Mouse (Mus musculus): ENCODE measurements around the gene Zfp534.
"Not testable (repeated sequence)": the region's sequence is repeated elsewhere in the genome, so short reads cannot be mapped to it uniquely, and the experiment has no call there.

Gene Zfp534

DNA sequence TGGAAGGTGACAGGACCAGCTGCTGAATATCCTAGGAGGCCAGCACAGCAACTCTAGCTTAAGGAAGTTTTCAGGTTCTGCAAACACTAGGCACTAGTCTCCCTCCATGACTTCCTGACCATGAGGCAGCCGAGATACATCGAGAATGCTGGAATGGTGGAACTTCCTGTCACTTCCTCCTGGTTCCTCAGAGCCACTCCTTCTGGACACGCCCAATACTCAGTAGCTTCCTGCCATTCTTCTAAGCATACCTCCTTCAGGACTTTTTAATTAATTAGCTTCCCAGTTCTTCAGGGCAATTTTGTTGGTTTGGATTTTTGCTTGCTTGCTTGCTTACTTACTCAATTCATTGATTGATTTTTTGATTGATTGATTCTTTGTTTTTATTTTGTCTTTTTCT is at the start of gene Zfp534:
TSS of gene Zfp534 (minus strand) at position 101 of the 400 bp plus-strand sequence.
- not testable (repeated sequence) for DNase-seq (ENCODE audit: low read depth in 1 of 2, low spot score in 2 of 2)

DNA sequence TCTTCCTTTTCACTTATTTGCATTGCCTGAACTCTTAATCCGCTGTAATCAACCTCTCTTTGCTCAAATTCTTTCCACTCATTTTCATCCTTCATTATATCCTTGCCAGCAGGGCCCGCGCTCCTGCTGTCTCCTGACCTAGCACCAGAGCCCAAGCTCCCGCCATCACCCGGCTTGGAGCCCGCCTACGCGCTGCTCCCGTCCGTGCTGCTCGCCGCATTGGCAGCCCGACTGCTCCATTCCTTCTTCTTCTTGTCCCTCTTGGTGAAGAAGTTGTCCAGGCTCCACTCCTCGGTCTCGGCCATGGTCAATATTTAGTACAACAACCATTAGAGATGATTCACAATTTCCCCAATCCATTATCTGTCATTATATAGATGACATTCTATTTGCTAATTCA is 43.9 kb upstream of the Zfp534 start:
- not testable (repeated sequence) for DNase-seq (ENCODE audit: low read depth in 1 of 2, low spot score in 2 of 2)

GRCm38 (mm10) chr4:147738636-147739369 is 36.5 kb upstream of the Zfp534 start:
- DNase-seq (ENCODE audit: low read depth in 1 of 2, low spot score in 2 of 2), result not testable (repeated sequence)

DNA sequence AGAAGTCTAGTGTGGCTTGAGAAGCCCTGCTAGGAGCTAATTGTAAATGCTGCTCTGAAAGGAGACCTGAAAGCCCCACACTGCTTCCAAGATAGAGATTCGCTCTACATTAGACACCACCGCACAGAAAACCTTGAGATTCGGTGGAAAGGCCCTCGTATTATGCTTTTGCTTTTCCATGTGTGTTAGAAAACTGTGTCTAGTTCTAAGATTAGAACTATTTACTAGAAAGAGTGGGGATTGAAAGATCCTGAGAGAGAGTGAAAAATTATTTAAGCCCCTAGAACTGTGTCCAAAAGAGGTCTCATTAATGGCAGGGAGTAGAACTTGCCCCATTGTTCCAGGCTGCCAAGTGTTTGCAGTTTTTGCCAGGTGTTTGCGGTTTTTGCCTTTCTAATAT is 47.1 kb downstream of the Zfp534 start:
- not testable (repeated sequence) for DNase-seq (ENCODE audit: low read depth in 1 of 2, low spot score in 2 of 2)

DNA sequence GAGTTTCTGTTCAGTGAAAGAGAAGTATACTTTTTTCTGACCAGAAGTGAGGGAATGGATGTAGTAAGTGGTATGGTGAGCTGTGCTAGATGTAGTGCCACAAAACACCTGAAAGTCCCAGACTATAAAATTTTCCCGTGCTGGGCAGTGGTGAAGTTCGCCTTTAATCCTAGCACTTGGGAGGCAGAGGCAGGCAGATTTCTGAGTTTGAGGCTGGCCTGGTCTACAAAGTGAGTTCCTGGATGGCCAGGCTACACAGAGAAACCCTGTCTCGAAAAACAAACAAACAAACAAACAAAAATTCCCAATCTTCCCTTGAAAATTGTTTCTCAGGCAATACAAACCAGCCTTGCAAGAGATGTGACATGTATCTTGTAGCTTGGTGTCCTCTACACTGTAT is 54.9 kb downstream of the Zfp534 start:
- DNase-seq (ENCODE audit: low read depth in 1 of 2, low spot score in 2 of 2), result not testable (repeated sequence)

DNA sequence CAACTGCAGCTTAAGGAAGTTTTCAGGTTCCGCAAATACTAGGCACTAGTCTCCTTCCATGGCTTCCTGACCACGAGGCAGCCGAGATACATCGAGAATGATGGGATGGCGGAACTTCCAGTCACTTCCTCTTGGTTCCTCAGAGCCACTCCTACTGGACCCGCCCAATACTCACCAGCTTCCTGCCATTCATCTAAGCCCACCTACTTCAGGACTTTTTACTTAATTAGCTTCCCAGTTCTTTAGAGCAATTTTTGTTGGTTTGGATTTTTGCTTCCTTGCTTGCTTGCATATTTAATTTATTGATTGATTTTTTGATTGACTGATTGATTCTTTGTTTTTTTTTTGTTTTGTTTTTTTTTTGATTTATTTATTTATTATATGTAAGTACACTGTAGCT is 59.9 kb downstream of the Zfp534 start, which contains the start of gene Zfp979:
TSS of gene Zfp979 (minus strand) at position 101 of the 400 bp plus-strand sequence.
- DNase-seq (ENCODE audit: low read depth in 1 of 2, low spot score in 2 of 2), result not testable (repeated sequence)

- DNase-seq (ENCODE audit: low read depth in 1 of 2, low spot score in 2 of 2), result not testable (repeated sequence)
Measured at GRCm38 (mm10) chr4:147641932-147642331, 60.4 kb downstream of the Zfp534 start.

DNA sequence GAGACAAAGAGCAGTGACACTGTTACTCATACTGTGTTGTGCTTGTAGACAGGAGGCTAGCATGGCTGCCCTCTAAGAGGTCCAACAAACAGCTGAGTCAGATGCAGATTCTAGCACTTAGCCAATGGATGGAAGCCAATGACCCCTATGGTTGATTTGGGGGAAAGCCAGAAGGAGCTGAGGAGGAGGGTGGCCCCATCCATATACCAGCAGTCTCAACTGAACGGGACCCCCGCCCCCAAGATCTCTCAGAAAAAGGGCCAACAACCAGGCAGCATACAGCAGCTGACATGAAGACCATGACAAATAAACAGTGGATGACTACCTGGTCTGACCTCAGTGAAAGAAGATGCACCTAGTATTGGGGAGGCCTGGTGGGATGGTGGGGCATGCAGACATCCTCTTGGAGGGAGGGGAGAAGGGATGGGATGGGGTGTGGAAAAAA is 68.5 kb downstream of the Zfp534 start:
- DNase-seq (ENCODE audit: low read depth in 1 of 2, low spot score in 2 of 2), result not testable (repeated sequence)

All from monocyte, adult 2 months (primary cell).